Mouse (Mus musculus) embryonic fibroblast, embryonic 13.5 days (primary cell): ENCODE measurements around the gene Mpzl2. TPM values are rescaled to one million over a fixed set of nuclear protein-coding genes. Genes with fewer than 3 reads are reported as not detected.
"Not testable (repeated sequence)": the region's sequence is repeated elsewhere in the genome, so short reads cannot be mapped to it uniquely, and the experiment has no call there.

Experiments used
- H3K27ac ChIP-seq: 2 replicates; pipeline ENCODE4 v1.5.1; 2012; ENCODE audit warnings: low read length, control low read depth, inconsistent platforms; ENCODE audit not compliant: insufficient read depth
- H3K4me1 ChIP-seq: 2 replicates; pipeline ENCODE4 v1.6.1; 2011; ENCODE audit warnings: low read length; ENCODE audit not compliant: control insufficient read depth, insufficient read depth
- H3K4me3 ChIP-seq: 2 replicates; pipeline ENCODE4 v1.5.1; 2011; ENCODE audit warnings: mild to moderate bottlenecking, control low read depth, low read length; ENCODE audit not compliant: insufficient read depth
- CTCF ChIP-seq: IDR thresholded peaks from 2 replicates; pipeline ENCODE4 v1.5.1; 2011; ENCODE audit warnings: mild to moderate bottlenecking, control low read depth, low read length, moderate library complexity, borderline replicate concordance; ENCODE audit not compliant: insufficient read depth
- POLR2A ChIP-seq: IDR thresholded peaks from 2 replicates; pipeline ENCODE4 v1.6.1; 2011; ENCODE audit warnings: low read depth, mild to moderate bottlenecking, control low read depth, low read length, moderate library complexity
- polyA plus RNA-seq: library from polyadenylated mRNA; stranded (reverse); fragments of >200 nt; gene quantifications from 2 replicates; pipeline ENCODE4 v1.2.4, GENCODE M21; 2011; ENCODE audit warnings: low read depth; ENCODE audit not compliant: missing spikeins, insufficient read length

Mpzl2 gene
- polyA plus RNA-seq, 1 experiment = 0.77 TPM

DNA sequence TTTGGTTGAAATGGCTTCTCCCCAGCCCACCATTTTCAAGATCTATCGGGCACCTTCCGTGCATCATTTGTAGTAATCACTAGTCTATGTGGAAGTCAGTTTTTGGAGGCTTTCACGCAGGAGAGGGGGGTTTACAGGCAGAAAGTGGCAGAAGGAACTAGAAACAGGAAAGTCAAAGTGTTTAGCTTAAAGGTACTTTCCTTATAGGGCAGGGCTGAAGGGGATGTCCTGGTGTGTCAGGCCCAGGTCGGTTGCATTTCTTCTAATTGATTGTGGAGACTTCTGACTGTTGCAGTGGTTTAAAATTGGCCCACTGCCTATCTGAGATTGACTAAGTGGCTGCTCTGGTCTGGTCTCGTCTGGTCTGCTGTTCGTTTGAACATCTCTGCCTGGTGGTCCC is 9.3 kb upstream of the Mpzl2 start:
- no peak overlapping the region for H3K4me3 ChIP-seq
- H3K27ac ChIP-seq = no peak overlapping the region
- H3K4me1 ChIP-seq = no peaks in the 10 kb centered on the region
- TF ChIP-seq POLR2A (no peak), CTCF (no peak)

DNA sequence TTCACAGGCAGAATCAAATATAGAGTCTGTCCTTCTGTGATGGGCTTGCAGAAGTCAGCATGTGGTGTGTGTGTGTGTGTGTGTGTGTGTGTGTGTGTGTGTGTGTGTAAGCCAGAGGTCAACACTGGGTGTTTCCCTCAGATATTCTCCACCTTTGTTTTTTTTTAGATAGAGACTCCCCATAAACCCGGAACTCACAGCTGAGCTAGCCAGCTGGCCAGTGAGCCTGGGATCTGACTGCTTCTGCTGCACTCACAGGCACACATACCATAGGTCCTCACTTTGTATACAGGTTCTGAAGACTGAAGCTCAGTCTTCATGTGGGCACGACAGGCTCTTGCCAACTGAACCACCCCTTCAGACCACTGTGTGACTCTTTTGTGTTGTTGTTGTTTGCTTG is 7.3 kb upstream of the Mpzl2 start:
- no peak overlapping the region for H3K27ac ChIP-seq
- TF ChIP-seq POLR2A (no peak), CTCF (no peak)
- H3K4me1 ChIP-seq = no peaks in the 10 kb centered on the region
- H3K4me3 ChIP-seq = no peak overlapping the region

DNA sequence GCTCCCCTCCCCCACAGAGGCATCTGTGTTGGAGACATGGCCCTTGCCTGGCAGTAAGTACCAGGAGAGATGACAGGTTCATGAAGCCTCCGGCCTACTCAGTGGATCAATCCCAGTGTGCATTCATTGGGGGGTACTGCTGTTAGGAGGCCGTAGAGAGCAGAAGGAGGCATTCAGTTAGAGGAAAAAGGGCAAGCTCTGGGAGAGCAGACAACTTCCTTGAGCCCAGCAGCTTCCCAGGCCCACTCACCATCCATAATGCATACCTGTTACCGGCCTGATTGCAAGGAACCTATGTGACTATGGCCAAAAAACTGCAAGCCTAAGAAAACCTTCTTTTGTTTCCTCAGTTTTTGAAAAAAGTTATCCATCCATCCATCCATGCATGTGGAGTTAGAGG is 5.1 kb upstream of the Mpzl2 start:
- H3K27ac ChIP-seq = no peak overlapping the region
- no peak for TF ChIP-seq CTCF
- no peak for TF ChIP-seq POLR2A
- no peak overlapping the region for H3K4me3 ChIP-seq
- no peaks in the 10 kb centered on the region for H3K4me1 ChIP-seq

DNA sequence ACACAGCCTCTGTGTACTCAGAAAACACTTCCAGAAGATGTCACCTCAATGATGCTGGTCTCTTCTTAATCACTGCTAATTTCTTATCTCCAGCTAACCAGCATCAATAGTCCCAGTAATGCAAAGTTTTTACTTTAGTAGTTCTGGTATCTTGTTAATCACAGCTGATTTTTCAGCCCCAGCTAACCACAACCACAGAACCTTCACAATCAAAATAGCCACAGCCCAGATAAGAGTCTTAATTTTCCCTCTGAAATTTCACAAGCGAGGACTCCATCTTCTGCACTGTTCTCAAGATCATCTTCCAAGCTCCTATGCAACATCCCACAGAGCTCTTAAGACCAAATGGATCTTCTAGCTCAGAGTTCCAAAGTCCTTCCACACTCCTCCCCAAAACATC is 1.8 kb upstream of the Mpzl2 start:
- H3K27ac ChIP-seq, H3K4me3 ChIP-seq, H3K4me1 ChIP-seq: not testable (repeated sequence)

DNA sequence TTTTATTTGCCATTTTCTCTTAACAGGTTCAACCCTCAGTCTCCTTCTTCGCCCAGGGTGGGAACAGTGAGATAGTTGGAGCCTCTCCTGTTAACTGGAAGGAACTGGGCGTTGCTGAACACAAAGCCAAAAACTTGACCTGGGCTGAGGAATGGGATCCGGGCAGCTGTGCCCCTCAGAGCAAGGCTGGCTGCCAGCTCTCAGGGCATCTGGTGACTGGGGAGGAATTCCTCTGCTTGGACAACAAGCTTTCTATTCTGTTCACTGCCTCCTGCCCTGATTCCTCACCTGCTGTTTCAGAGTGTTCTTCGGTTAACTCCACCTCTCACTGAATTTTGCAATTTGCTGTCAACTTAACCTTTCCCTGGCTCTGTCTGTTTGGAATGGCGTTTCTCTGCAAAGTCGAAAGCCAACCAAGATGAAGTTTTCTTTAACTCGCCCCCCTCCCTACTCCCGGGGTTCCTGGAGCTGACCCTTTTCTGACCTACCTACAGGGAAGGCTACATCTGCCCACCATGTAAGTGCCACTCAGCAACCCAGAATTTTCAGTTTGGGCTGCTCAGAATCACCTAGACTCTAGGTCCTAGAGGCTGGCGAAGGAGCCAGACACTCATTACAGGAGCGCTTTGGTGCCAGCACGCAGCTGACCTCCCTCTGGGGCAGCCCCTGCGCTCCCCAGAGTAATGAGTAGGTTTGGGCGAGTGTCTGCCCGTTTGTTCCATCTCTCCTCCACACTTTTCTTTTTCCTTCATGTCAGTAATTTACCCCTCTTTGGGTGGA is 657 bp downstream of the Mpzl2 start:
- Histone ChIP-seq H3K4me1 (no peaks in the 10 kb centered on the region), H3K4me3 (no peak overlapping the region), H3K27ac (no peak overlapping the region)
- no peak for TF ChIP-seq POLR2A
- no peak for TF ChIP-seq CTCF

DNA sequence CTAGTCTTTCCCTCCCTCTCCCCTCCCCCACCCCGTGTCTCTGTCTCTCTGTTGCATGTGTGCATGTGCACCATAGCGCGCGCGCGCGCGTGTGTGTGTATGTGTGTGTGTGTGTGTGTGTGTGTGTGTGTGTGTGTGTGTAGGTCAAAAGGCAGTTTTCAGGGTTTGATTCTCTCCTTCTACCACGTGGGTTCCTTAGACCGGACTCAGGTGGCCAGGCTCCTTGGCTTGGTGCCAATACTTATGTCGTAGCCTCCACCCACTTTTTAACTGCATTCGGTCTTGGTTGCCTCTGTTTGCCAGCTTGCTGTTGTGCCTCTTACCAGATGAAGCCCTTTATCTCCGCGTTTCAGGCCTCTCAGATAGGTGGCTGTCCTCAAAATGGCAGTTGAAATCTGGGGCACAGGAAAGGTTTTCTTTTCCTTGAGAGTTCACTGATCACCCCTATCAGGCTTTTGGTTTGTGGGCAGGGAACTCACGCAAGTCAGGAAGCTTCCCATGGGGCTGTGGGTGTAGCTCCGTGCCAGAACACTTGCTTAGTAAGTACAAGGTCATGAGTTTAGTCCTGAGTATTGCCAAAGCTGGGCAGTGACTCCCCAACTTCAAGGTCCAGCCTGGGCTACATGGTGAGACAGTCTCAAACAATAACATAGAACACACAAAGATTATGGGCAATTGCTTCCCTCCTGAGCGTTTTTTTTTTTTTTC is 1.7 kb downstream of the Mpzl2 start:
- Histone ChIP-seq H3K27ac (no peak overlapping the region), H3K4me3 (no peak overlapping the region), H3K4me1 (no peaks in the 10 kb centered on the region)
- no peak for TF ChIP-seq POLR2A
- TF ChIP-seq CTCF = no peak

DNA sequence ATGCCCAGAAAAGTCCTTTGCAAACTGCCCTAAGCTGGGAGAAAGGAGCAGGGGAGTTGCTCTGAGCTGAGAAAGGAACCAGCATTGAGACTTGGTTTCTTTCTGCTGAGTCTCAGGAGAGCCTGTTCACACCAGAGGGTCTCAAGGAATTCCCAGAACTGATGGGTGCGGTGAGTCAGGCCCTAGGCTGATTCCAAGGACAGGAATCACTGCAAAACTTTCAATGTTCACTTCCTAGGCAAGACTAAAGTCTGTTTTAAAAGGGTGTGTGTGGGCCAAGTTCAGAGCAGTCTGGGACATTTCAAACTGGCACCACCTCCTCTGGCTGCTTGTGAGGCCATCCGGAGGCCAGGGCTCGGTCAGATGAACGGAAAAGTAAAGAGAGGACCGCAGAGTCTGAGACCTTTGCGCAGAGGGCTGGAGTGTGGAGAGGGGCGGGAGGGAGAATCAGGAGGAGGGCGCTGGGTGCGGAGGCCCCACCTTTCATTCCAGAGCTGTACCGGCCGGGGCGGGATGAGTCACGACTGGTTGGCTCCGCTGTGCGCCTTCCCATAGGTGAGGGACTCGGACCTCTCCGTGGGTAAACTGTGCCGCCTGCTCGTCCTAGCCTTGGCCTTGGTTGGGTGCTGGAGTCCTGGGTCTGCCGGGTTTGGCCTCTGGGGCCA is 2.6 kb downstream of the Mpzl2 start:
- peak overlapping the region; percentile 0; the same call in 1 of the 2 replicates for H3K4me3 ChIP-seq

DNA sequence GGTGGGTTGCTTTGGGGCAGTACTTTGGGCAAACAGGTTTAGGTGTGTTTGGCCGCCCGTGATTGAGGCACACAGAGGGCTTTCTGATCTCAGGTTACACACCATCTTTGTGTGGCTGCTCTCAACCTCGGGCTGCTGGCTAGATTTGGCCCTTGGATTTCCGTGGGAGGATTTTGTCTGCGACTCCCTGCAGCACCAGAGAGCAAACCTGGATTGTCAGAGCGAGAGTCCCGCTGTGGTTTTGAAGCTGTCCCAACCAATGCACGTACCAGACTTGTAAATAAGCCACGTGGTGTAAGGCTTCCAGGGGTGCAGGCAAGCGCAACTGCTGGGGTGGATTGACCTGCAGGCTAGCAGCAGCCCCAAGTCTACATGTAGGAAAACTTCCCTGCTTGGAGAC is 3.3 kb downstream of the Mpzl2 start:
- Histone ChIP-seq H3K4me1 (no peaks in the 10 kb centered on the region), H3K4me3 (0 out of 2 replicates have a peak overlapping the region, but pooled peaks have one; percentile 0), H3K27ac (no peak overlapping the region)
- no peak for TF ChIP-seq CTCF
- no peak for TF ChIP-seq POLR2A

More for the DNA sequence above, 2.6 kb downstream of the Mpzl2 start:
- Histone ChIP-seq H3K27ac (no peak overlapping the region), H3K4me1 (no peaks in the 10 kb centered on the region)
- TF ChIP-seq CTCF = no peak
- TF ChIP-seq POLR2A = no peak

DNA sequence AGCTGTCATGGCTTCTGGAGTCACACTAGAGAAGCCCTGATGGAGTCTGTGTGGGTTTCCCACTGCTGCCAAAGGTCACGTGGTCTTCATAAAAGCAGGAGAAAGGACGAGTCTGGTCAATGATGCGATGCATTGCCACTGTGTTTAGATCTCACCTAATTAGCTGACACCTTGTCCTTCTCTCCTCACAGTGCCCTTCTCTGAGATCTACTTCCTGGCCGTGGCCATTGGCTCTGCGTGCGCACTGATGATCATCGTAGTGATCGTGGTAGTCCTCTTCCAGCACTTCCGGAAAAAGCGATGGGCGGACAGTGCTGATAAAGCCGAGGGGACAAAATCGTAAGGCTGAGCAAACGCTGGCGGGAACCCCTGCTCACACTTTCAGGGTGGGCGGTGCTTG is 7.4 kb downstream of the Mpzl2 start:
- TF ChIP-seq POLR2A = no peak

DNA sequence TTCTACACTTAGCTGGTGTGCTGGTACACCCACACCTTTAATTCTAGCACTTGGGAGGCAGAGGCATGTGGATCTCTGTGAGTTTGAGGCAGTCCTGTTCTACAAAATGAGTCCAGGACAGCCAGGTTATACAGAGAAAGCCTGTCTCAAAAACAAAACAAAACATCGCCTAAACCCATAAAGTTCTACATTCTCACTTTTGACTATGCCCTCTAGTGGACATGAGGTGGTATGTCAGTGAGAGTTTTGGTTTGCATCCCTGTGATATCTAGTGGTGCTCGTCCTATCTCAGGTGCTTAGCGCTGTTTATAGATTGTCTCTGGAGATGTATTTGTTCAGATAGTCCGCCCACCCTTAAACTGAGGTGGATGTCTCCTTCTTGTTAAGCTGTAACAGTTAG is 8.9 kb downstream of the Mpzl2 start:
- no peaks in the 10 kb centered on the region for H3K4me1 ChIP-seq
- TF ChIP-seq CTCF = no peak
- TF ChIP-seq POLR2A = no peak
- no peak overlapping the region for H3K4me3 ChIP-seq
- H3K27ac ChIP-seq = no peak overlapping the region

More for the DNA sequence above, 7.4 kb downstream of the Mpzl2 start:
- Histone ChIP-seq H3K4me3 (no peak overlapping the region), H3K27ac (no peak overlapping the region), H3K4me1 (no peaks in the 10 kb centered on the region)
